Mouse (Mus musculus) stomach, postnatal 0 days (tissue): ENCODE results near the gene Plin5. TPM values are rescaled to one million over a fixed set of nuclear protein-coding genes. Genes with fewer than 3 reads are reported as not detected.

Experiments
- ATAC-seq: fragments of 200-750 bp; cut with Nextera tagmentation; 2 replicates; pipeline ENCODE4 v1.8.0; 2017; ENCODE audit not compliant: low FRiP score, low TSS enrichment
- DNase-seq: peaks from one replicate; pipeline ENCODE4 v3.0.0-alpha.2; 2016; ENCODE audit warnings: low spot score
- H3K27ac ChIP-seq: fragments of 300-500 bp; sonication (generic); replicated peaks from 2 replicates; pipeline ENCODE4 v1.5.1; 2014; ENCODE audit warnings: mild to moderate bottlenecking, control low read depth
- H3K27me3 ChIP-seq: fragments of 300-500 bp; sonication (generic); 2 replicates; pipeline ENCODE4 v1.6.1; 2014; ENCODE audit warnings: low read length; ENCODE audit not compliant: control insufficient read depth, insufficient read depth
- H3K36me3 ChIP-seq: fragments of 300-500 bp; sonication (generic); 2 replicates; pipeline ENCODE4 v1.6.1; 2014; ENCODE audit warnings: low read length, mixed read lengths; ENCODE audit not compliant: control insufficient read depth, insufficient read depth
- H3K4me1 ChIP-seq: fragments of 300-500 bp; sonication (generic); replicated peaks from 2 replicates; pipeline ENCODE4 v1.6.1; 2014; ENCODE audit warnings: antibody characterized with exemption; ENCODE audit not compliant: control insufficient read depth, insufficient read depth
- H3K4me2 ChIP-seq: fragments of 300-500 bp; sonication (generic); replicated peaks from 2 replicates; pipeline ENCODE4 v1.6.1; 2014; ENCODE audit warnings: low read depth, mild to moderate bottlenecking, control low read depth, moderate library complexity
- H3K4me3 ChIP-seq: fragments of 300-500 bp; sonication (generic); 2 replicates; pipeline ENCODE4 v1.5.1; 2014; ENCODE audit warnings: low read depth, low read length, control low read depth
- H3K9ac ChIP-seq: fragments of 300-500 bp; sonication (generic); 2 replicates; pipeline ENCODE4 v1.6.1; 2014; ENCODE audit warnings: mild to moderate bottlenecking, low read length, control low read depth, mixed read lengths
- H3K9me3 ChIP-seq: fragments of 300-500 bp; sonication (generic); 2 replicates; pipeline ENCODE4 v1.6.1; 2016; ENCODE audit warnings: low read length; ENCODE audit not compliant: control insufficient read depth
- CTCF ChIP-seq: IDR thresholded peaks from 2 replicates; pipeline ENCODE4 v1.5.1; 2016; ENCODE audit warnings: antibody characterized with exemption, low read depth, mild to moderate bottlenecking, moderate library complexity
- EP300 ChIP-seq: optimal IDR thresholded peaks from 2 replicates; pipeline ENCODE3; 2016; ENCODE audit warnings: antibody characterized with exemption
- WGBS: fragments of 180-500 bp; shearing (Covaris S2); extraction: QIAGEN DNeasy Blood & Tissue Kit; methylation state at CpG from one replicate; pipeline ENCODE4 v1.1.7; 2014; 5-methylcytosine and 5-hydroxymethylcytosine counted together
- polyA plus RNA-seq: library from polyadenylated mRNA; unstranded; fragments of >200 nt; fragmentation: Nextera tagmentation; extraction: Ambion mirVana; gene quantifications from 2 replicates; pipeline ENCODE4 v1.2.1, GENCODE M21; 2015

Plin5 gene
- polyA plus RNA-seq, 1 experiment from 2014 or later, result 0.65 TPM

DNA sequence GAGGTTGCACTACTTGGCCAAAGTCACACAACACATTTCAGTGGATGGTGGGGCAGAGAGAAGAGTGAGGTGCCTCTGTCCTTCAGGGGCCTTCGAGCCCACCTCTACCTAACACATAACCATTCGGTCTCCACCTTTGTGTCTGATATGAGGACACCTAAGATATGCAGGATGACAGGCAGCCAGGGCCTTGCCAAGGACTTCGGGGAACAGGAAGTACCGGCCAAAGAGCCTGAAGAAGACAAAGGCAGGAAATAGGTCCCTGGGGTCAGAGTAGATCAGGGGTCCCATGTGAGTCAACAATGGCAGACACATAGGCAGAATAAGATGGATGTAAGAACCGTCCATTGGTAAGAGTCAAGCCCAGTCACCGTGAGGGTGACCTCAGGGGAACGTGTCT, 19.2 kb upstream of the Plin5 start:
- Histone ChIP-seq H3K9me3 (no peaks in the 10 kb centered on the region), H3K4me3 (no peak overlapping the region), H3K27me3 (peaks cover 2% of the 10 kb centered on the region; the same call in 1 of the 2 replicates), H3K4me2 (no peak overlapping the region), H3K9ac (no peak overlapping the region), H3K27ac (no peak overlapping the region), H3K36me3 (no peaks in the 10 kb centered on the region), H3K4me1 (peaks cover 6% of the 10 kb centered on the region)
- ATAC-seq, result no peak
- no peak for DNase-seq
- WGBS, result 84% methylated on average over 7 of the region's 7 CpGs
- TF ChIP-seq EP300 (no peak), CTCF (no peak)

DNA sequence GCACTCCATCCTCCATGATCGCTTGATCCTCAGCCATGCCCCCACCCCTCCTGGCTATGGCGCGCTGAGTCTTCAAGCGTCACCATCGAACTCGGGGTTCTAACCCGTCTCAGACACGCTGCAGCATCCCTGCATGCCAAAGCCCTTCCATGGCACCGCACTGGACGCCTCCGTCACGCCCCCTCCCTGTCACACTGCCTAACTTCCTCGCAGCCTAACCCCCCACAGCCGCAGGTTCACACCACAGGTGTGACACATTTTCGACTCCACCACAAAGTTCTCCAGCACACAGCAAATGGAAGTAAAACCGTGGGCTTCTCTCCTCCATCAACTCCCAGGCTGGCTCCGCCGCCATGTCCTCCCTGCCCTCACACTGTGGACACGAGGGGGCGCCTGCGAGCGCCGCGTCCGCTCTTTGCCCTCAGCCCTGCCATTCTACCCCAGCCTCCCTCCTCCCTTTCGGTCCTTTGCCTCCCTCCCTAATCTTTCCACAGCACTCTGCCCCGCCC, 17.1 kb upstream of the Plin5 start:
- ATAC-seq, result peak; percentile 53
- H3K9ac ChIP-seq, result no peak overlapping the region

DNA sequence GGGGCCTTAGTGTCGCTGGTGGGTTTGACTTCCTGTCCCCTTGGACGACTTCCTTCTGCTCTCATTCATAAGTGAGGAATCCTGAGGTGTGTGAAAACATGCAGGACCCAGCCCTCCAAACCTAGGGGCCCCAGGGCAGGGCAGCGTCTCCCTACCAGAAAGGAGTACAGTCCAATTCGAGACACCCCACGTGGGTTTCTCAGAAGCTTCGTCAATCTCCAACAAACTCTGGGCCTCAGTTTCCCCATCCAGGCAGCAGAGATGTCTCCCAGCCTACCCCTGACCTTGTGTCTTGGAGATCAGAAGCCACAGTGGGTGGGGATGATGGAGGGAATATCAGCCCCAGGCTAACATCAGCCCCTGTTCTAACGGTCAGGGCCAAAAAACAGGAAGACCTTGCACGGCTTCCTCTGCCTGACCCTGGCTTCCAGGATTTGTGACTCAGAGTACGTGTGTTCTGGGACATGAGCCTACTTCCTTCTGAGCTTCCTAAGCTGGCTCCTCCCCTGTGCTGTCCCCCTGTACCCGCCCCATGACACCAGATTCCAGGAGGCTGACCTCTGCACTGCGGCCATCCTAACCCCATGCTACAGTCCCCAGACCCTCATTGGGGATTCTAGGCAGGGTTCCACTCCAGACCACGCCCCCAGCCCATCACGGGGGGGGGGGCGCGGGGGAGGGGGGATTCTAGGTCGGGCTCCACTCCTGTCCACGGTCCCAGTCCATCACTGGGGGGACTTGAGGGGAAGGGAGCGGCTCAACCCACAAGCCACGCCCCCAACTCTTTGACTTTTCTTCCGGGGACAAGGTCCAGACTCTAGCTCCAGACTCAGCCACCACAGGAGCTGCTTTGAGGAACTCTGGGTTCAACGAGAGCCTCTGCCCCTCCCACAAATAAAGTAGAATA, 16.3 kb upstream of the Plin5 start:
- ATAC-seq, result peak; percentile 83
- 15% methylated on average over 21 of the region's 21 CpGs for WGBS
- H3K9me3 ChIP-seq, result no peaks in the 10 kb centered on the region
- peak overlapping the region; percentile 28 for H3K4me3 ChIP-seq
- TF ChIP-seq EP300 (no peak), CTCF (no peak)
- peaks cover 4% of the 10 kb centered on the region for H3K4me1 ChIP-seq
- H3K36me3 ChIP-seq, result no peaks in the 10 kb centered on the region
- H3K27me3 ChIP-seq, result no peaks in the 10 kb centered on the region
- peak; percentile 82 for DNase-seq
- H3K27ac ChIP-seq, result peak overlapping the region; percentile 65
- peak overlapping the region; percentile 55 for H3K4me2 ChIP-seq
- no peak overlapping the region for H3K9ac ChIP-seq

More for the DNA sequence above, 17.1 kb upstream of the Plin5 start:
- Histone ChIP-seq H3K4me2 (peak overlapping the region; percentile 55), H3K9me3 (no peaks in the 10 kb centered on the region), H3K4me1 (peaks cover 5% of the 10 kb centered on the region), H3K4me3 (peak overlapping the region; percentile 28), H3K27me3 (no peaks in the 10 kb centered on the region), H3K27ac (peak overlapping the region; percentile 65), H3K36me3 (no peaks in the 10 kb centered on the region)
- WGBS, result 1% methylated on average over 26 of the region's 27 CpGs
- TF ChIP-seq EP300 (no peak), CTCF (peak; percentile 86)
- DNase-seq, result peak; percentile 81

DNA sequence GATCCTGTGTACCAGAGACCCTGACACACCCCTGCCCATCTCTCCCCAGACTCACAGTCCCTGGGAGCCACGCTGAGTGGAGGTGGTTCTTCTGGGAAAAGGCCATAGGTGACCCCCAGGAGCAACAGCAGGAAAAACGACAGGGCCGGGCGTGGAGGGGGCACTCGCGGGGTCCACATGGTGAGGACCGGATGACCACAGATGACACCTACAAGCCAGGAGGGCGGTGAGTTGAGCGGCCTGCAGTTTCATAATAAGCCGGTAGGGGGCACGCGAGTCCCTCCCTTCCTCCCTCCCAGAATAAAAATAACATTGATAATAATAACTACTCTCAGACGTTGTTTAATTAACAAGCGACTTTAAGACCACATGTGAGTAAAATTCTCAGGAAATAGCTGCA, 15.3 kb upstream of the Plin5 start:
- 5% methylated on average over 14 of the region's 14 CpGs for WGBS
- H3K36me3 ChIP-seq, result no peaks in the 10 kb centered on the region
- H3K4me1 ChIP-seq, result peaks cover 4% of the 10 kb centered on the region
- H3K27me3 ChIP-seq, result no peaks in the 10 kb centered on the region
- DNase-seq (peak; percentile 73), ATAC-seq (no peak)
- no peak overlapping the region for H3K27ac ChIP-seq
- no peak overlapping the region for H3K9ac ChIP-seq
- no peak overlapping the region for H3K4me3 ChIP-seq
- TF ChIP-seq EP300 (no peak), CTCF (peak; percentile 90)
- H3K9me3 ChIP-seq, result no peaks in the 10 kb centered on the region
- H3K4me2 ChIP-seq, result no peak overlapping the region

DNA sequence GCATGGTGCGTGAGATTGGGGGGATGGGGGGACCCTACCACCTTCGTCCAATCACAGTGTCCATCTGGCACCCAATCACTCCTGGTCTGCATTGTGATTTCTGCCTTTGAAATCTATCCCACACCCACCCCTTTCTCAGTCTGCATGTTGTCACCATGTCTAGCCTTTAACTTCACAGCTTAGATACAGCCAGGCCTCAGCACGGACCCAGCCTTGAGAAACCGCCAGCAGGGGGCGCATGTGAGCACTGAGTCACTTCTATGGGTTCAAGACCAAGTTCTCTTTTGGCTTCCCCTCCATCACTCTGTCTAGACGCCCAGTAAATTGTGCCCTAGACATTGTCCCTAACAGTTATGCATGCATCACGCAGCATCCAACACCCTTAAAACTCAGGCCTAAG, 14.4 kb upstream of the Plin5 start:
- DNase-seq (peak; percentile 67), ATAC-seq (no peak)

DNA sequence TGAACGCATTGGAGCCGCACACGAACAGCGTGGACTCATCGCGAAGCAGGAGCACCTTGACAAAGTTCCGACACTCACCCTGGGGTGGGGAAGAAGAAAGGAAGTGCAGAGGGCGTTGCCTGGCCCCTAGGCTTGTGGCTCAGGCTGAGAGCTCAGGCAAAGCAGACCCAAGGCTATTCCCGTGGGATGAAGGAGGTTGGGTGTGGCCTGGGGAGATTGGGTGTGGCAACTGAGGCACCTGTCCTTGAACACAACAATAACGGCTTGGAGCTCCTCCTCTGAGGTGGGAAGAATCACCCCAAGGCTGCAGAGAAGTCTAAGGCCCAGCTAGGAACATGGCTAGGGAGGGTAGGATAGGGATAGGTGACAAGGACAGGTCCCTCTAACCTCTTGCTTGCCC, 13.7 kb upstream of the Plin5 start:
- WGBS, result 89% methylated on average over 10 of the region's 10 CpGs
- Histone ChIP-seq H3K36me3 (no peaks in the 10 kb centered on the region), H3K9ac (no peak overlapping the region), H3K4me2 (no peak overlapping the region), H3K4me1 (peaks cover 4% of the 10 kb centered on the region), H3K27me3 (no peaks in the 10 kb centered on the region), H3K9me3 (no peaks in the 10 kb centered on the region), H3K27ac (no peak overlapping the region), H3K4me3 (no peak overlapping the region)
- ATAC-seq (no peak), DNase-seq (no peak)
- TF ChIP-seq CTCF (no peak), EP300 (no peak)

More for the DNA sequence above, 14.4 kb upstream of the Plin5 start:
- no peaks in the 10 kb centered on the region for H3K36me3 ChIP-seq
- H3K4me1 ChIP-seq, result peaks cover 4% of the 10 kb centered on the region
- TF ChIP-seq CTCF (peak; percentile 81), EP300 (no peak)
- no peak overlapping the region for H3K4me2 ChIP-seq
- no peak overlapping the region for H3K9ac ChIP-seq
- H3K27ac ChIP-seq, result no peak overlapping the region
- no peaks in the 10 kb centered on the region for H3K27me3 ChIP-seq
- H3K4me3 ChIP-seq, result no peak overlapping the region
- no peaks in the 10 kb centered on the region for H3K9me3 ChIP-seq
- 45% methylated on average over 7 of the region's 7 CpGs for WGBS
